Mouse (Mus musculus) right cerebral cortex, postnatal 4 days (tissue): ENCODE measurements around the gene Xxylt1.
"Not testable (repeated sequence)": the region's sequence is repeated elsewhere in the genome, so short reads cannot be mapped to it uniquely, and the experiment has no call there.

Source experiments
- DNase-seq: peaks from one replicate; pipeline ENCODE4 v3.0.0-alpha.2; 2022

The Xxylt1 gene

DNA sequence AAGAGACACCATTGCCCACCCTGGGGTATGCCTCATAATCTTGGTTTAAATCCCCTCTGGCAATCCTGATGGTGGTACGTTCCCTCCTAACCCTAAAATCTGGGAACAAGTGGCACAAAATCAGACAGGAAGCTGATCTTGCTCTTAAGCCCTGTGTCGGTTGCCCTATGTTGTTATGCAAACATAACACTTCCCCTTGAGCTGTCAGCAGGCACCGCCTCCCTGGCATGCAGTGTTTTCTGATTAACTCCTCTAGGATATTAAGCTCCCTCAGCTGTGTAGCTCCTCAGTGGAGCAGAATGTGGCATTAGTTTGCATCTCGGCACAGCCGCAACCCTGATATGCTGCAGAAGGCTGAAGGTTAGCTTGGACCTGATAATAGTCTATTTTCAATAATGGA lies 58.9 kb downstream of the Xxylt1 start:
- DNase-seq, result no peak

DNA sequence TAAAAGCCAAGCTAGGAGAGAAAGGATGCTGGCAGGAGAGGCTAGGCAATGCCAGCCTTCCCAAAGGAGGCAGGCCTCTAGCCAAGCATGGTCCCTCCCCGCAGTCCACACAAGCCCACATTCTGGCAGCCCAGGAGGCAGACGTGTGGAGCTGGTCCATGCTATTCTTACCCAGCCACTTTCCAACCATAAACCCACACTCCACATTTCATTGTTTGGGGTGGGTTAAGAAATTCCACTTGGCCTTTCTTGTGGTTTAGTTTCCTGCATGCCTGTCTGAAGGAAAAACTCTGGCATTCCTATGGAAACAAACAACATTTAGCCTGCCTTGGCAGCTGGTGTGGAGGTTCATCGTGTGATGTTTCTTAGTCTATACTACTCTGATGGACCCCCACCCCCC lies 61.7 kb downstream of the Xxylt1 start:
- DNase-seq, result no peak

DNA sequence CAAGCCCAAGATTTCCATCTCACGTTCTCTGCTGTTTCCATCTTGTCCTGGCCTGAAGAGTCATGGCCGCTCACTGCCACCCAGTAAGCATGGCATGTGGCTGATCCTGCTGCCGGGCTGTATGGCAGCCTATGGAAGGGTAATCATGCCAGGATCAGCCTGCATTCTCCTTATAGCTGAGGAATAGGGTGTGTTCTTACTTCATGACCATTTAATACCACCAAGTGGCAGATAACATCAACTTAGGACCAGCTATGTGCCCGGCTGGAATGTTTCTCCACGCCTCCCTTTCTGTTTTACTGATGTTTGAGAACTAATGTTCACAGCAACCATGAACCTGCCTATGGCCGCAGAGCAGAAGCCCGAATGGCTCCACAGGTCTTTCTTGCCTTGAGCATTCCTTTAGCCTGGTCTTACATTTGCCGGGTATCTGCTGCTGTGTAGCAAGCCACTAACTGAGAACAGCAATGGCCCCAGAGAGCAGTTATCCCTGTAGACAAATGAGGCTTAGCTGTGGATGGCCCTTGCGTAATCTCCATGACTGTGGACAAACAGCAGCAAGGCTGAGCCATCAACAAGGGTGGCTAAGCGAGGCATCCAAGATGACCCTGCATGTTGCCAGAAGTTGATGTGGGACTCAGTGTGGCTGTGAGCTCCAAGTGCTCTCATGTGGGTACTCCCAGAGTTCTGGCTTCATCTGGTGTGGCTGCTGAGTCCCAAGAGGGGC lies 63.4 kb downstream of the Xxylt1 start:
- no peak for DNase-seq

DNA sequence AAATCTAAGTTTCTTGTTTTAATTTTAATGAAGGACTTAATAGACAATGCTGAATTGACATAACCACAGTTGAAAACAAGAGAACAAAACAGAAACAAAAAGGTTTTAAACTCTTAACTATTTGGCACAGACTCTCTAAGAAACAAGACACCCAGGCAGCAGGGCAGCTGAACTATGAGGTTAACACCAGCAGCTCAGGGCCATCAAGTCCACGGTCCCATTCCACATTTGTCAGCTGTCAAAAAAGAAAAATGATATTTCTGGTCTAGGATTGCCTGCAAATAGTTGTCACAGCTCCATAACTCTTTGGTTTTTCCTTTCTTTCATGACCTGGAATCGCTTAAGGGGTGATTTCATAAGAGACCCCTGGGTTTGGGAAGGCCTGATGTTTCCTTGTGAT lies 64.6 kb downstream of the Xxylt1 start:
- no peak for DNase-seq

DNA sequence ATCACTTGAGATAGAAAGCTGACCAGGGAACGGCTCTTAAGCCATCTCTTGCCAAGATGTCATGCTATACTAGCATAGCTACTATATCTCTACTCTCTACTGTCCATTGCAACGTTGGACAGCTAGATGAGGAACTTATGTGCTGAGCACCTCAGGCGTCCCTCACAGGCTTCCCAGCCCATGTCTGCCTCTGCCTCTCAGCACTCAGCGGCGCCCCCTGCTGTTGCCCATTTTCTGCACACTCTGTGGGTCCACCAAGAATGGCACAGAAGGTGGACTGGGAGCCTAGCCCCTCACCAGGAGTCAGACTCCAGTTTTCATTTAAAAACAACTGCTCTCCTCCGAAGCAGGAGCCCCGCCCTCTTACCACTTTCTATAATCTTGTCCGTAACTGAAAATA lies 65.1 kb downstream of the Xxylt1 start:
- DNase-seq, result no peak

DNA sequence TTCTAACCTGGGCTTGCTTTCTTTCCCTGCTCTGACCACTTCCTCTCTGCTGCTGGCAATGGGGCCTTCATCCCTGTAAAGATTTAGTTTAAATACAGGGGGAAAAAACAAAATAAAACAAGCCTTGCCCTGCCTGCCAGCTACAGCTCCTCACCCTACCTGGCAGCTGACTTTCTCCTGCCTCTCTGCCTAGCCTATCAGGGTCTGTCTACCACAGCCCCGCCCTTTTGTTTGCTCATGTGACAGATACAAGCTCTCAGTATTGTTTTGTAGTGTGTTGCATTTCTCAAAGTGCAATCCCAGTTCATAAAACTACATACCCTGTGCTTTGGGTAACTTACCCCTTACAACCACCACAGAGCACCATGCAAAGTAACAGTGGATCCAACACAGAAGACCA lies 66.0 kb downstream of the Xxylt1 start:
- no peak for DNase-seq

DNA sequence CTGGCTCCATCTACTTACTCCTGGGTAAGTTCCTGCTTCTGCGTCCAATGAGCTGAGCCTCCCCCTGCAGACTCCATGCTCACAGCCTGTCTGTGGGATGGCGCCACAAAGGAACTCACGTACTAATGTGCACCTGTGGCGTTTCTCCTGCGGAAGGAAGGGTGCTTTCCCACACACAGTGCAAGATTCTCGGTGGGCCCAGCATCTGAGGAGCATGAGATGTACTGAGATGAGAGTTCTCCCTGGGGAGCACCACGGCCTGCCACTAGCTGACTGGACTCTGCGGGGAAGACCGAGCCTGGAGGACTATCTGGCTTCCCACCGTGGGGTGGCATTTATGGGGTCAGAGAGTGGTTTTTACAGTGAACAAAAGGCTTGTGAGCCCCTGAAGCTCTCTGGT lies 69.0 kb downstream of the Xxylt1 start:
- DNase-seq, result no peak

DNA sequence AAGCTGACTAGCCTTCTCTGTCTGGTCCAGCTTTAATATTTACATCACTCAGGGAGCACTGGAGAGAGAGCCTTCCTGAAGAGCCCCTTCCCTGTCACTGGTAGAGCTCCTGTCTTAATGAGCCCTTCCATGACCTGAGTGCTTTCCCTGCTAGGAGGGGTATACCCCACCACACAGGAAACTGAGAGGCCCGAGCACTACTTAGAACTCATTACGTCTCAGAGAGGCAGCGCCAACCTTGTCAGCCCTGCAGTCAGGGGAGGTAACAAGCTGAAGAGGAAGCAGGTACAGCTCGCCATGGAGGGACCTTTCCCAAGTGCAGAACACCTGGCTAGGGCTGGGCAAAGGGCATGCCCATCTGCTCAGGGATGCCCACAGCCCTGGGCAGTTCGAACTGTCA lies 70.8 kb downstream of the Xxylt1 start:
- no peak for DNase-seq

DNA sequence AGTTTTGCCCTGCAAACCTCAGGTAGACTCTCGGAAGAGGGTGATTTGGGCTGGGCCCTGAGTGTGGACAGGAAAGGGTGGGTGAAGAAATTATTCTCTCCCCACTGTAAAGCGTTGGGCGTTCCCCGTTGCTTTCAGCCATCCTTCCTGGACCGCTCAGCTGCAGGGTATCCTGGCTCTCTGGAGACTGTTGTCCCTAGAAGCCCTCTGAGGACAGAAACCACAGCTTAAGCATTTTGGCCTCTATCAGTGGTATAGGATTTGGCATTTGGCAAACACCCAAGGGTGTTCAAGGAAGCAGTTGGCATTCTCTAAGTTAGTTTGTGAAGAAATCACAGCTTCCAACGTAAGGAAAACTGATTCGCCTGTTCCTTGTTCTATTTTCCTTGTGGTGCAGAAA lies 72.9 kb downstream of the Xxylt1 start:
- DNase-seq, result no peak

DNA sequence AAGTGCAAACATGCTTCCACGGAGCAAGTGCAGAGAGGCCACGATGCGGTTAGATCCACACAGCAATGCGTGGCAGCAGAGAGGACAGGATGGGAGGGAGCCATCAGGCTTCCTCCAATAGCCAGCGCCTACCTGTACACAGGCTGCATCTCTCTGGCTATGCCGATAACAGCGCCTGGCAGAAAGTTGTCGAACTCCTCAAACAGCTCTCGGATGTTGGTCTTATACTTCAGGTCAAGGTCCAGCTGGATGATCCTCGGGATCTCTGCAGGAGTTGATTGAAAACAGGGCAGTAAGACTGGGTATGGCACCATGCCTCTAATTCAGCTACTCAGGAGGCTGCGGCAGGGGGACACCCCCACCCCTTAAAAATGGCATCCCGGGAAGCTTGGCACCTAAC lies 73.7 kb downstream of the Xxylt1 start:
- DNase-seq, result no peak

DNA sequence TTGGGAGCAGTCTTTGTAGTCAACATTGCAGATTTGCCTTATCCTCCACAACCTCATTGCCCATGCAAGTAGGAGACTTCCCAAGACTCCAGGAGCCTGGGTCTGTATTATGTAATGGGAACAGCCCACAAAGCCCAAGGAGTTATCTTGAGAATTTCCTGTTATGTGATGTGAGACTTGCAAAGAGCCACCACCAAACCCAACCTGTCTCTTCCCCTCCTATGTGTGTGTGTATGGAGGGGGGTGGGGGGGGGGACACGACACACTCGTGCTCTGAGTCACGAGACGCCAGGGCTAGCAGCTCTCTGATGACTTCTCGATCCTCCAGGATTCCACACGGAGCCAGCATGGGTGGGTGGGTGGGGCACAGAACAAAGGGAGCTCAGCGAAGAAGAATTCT lies 75.5 kb downstream of the Xxylt1 start:
- no peak for DNase-seq

DNA sequence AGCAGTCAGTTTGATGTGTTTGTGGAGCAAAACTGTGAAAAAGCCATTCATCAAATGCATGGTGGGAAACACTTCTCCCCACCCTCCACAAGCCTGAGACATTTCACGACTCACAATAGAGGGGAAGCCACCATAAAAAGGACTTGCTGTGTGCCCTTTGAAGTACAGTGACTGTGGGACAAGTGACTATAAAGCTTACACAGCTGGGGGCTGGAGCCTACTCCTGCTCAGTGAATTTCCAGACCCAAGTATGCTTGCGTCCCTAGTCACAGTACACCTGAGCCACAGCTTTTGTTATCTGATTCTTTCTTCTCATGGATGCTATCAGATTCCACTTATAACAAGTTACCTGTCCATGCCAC lies 76.9 kb downstream of the Xxylt1 start:
- no peak for DNase-seq

DNA sequence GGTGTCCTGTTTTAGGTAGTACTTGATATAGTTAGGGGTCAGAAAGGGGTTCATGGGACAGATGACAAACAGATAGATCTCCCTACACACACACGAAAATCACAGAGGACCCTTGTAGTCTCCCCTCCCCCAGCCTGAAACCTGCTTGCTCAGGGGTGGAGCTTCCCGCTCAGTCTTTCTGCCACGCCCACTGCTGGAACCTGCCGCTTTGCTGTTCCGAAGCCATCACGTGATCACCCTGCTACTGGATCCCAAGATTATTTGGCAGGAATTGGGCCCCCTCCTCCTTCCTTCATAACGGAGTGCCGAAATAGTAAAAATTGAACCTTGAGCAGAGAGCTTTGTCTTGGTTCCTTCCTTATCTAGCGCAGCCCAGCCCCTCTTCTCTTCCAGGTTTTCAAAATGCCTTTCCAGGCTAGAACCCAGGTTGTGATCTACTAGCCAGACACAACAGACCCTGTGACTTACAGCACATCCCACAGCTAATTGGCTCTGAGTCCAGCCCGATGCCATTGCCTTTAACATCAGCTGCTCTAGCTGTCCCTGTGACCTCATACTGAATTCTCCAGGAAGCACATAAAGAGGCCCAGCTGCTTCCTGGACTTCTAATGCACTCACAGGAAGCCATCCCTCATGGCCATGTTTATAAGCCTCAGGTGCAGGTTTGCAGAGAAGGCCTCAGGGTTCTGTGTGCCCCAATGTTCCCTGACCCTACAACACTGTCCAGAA lies 77.5 kb downstream of the Xxylt1 start:
- DNase-seq, result not testable (repeated sequence)

DNA sequence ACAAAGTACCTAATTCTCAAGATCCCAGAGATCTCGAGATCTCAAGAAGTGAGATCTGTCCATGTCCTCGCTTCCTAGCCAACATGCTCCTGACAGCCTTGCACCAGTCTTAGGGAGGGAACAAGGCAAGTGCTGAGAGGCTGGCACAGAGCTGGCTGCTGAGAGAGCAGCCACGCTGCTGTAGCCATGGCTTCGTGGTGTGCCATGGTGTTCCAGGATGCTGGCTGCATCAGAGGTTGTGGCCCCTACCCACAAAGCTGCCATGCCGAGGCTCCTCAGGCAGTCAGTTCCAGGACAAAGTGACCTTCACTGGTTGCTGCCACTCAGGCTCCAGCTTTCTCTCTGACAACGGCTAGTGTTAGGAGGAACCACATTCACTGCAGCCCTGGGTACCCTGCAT lies 78.3 kb downstream of the Xxylt1 start:
- DNase-seq, result no peak

DNA sequence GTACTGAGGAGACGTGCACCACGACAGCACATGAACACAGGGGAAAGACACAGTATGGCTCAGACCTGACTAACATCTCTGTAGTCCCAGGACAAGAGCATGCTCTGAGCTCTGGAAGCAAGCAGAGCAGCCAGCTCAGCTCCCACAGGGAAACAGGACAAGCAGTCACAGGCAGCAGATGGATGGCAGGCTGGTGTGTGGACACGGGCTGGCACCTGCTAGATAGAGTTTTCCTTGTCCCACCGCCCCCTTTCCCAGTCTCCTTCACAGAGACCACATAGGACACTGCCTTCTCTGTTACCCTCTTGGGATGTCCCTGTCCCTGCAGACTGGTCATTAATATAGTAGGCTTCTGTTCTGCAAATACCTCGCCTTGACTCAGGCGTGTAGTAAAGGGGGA lies 79.1 kb downstream of the Xxylt1 start:
- no peak for DNase-seq

DNA sequence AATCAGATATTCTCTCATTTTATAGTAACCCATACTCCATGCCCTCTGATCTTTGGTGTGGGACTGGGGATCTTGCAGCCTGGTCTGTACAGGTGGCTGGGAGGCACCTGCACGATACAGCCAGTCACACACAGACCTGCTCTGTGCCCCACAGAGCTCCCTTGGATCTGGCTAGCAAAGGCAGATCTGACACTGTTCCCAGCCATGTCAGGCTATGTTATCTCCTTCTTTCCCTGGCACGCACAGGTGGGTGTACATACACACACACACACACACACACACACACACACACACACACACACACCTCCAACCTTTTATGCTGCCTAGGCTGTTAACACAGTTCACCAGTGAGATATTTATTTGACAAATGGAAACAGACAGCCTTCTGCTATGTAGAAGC lies 82.5 kb downstream of the Xxylt1 start:
- DNase-seq, result no peak

DNA sequence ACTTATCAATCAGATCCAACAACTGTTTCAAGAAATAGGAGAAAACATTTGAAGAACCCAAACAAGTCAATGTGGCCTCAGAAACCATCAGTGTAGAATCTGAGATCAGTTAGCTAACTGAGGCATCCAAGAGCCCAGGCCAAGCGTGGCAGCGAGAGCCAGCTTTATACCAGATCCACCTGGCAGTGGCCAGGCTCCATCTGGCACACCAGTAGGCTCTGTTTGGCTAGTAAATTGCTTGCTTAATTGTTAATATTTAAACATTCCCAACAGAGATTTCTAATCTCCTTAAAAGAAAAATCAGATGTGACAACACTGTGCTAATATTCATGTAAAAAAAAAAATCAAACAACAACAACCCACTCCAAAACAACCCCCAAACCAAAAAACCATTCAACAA lies 83.2 kb downstream of the Xxylt1 start:
- no peak for DNase-seq

DNA sequence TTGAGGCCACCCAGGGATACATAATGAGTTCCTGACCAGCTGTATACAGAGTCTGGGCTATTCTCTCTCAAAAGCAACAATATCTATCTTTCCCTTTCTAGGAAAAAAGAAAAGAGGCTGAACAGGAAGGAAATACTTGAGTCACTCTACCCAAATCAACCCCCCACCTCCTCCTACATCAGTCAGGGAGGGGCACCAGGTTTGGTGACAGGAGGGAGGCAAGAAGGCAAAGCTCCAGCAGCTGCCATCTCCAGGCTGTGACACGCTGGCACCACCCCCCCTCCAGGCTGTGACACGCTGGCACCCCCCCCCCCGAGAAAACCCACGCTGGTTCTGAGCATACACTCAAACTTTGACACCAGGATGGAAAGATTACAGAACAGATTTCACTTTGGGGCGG lies 85.8 kb downstream of the Xxylt1 start:
- no peak for DNase-seq

DNA sequence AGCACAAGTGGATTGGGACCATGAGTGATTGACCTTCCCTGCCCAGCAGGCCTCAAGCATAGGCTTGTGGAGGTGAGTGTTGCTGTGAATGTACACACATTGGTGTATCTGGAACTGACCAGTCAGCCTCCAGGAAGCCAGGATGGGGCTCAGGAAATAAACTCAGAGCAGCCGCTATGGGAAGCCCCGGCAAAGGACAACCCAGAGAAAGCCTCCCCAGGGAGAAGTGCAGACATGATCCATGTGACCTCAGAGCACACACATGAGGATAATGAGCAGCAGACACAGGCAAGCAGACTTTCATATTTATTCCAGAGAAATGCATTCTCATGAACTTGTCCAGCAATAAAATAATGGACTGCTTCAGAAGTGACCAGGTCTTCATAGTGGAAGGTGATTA lies 86.4 kb downstream of the Xxylt1 start:
- no peak for DNase-seq

DNA sequence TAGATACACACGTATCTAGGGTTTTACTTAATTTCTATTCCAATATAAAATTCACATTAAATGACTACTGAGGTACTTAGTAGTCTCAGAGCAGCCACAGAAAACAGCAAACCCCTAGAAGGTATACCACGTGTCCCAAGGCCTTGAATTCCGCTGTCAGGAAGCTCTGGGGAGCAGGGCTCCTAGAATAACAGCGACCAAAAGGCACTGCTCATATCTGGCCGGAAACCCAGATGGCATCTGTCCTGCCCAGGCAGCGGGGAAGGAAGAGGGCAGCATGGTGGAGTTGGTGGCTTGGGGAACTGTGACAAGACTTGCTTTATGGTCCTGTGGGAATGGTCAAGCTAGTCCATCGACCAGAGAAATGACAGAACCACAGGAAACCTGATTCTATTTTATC lies 86.9 kb downstream of the Xxylt1 start:
- no peak for DNase-seq

DNA sequence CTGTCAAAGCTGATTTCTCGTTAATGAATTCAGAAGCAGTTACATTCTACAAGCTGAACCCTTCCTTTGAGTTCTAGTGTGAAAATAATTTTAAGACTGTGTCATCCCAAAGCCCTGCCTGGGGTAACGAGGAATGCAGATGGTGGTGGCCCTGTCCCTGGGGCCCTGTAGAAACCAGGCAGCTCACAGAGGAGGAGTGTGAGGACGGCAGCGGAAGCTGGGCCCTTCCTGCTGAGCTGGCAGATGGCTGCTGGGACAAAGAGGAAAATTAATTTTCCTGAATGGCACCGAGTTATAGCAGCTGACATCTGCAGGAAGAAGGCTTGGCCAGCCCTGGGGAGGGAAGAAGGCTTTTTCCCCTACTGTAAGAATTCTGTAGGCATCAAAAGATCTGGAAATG lies 88.7 kb downstream of the Xxylt1 start:
- no peak for DNase-seq

DNA sequence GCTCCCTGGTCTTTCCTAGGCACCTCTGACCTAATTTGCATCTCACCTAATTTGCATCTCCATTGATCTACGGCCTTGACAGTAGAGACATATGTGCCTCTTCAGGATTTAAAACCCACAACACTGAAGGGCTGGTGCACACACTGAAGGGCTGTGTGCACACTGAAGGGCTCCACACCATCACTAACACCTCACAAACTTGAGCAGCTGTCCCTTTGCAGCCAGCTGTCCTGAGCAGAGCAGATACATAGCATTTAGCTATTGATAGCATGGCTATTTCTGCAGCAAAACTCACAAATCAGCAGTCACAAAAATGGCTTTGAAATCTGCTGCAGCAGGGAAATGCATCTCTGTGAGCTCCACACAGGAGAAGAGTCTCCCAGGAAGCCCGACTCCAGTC lies 90.6 kb downstream of the Xxylt1 start:
- DNase-seq, result no peak

DNA sequence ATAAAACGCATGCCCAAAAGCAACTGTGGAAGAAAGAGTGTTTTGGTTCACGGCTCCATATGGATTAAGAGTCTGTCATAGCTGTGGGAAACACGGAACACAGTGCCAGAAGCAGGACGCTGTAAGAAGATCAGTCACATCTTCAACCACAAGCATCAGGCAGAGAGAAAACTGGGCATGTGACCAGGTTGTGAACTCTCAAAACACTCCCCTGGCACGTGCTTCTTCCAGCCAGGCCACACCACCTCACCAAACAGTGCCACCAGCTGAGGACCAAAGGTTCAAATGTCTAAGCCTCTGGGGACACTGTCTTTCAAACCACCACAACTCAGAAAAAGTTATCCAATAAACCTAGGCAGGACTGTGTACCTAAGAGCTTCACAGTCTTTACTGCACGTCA lies 93.0 kb downstream of the Xxylt1 start:
- DNase-seq, result no peak

DNA sequence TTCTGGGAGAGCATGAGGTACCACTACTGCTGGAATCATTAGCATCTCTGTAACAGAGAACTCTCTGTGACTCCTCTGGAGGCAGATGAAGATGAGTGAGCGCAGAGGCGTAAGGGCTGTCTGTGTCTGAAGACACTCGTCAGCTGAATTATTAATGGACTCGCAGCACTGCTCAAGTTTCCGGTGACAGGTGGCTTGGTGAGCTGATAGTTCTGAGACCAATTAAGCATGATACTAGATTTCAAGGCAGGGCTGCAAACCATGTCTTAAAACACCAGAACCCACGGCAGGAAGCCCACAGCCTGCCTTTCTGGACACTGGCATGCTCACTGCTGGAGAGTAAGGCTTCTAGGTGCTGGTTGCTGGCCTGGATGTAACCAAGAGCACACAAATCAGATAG lies 93.5 kb downstream of the Xxylt1 start:
- no peak for DNase-seq
